Mouse (Mus musculus): ENCODE measurements around the gene Gata1.

DNA sequence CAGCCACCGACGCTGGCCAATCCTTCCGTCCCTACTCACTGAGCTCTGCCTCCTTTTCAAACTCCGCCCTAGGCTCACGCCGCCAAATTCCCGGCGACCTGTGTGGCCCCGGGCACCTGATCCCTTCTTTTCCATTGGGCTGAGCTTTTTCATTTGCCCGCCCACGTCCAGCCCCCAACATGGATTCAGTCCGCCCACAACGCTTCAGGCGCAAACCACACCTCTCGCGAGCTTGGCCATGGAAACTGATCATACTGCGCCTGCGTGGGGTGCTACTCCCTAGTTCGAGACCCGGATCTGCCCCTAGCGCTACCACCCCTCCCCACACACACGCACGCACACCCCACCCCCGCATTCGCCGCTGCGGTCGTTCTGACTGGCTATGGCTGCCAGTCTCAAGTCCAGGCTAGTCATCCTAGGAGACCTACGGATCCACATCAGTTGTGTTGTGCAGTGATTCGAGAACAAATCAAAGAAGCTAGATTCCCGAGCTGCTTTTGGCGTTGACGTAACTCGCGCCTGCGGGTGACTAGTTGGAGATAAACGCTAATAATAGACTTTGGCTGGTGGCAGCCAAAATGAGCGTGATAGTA, 29.9 kb downstream of the Gata1 start:
- TF ChIP-seq ZC3H11A (IDR thresholded peaks at IDR 0.05; ENCODE audit: borderline replicate concordance, low read depth, low read length) (no peak), HCFC1 (IDR thresholded peaks at IDR 0.05; ENCODE audit: borderline replicate concordance, insufficient read depth, low read length) (no peak), MAFK (IDR thresholded peaks at IDR 0.05; ENCODE audit: insufficient read depth, low read depth, low read length) (no peak)
